Mouse (Mus musculus): ENCODE data around the gene Gna15. TPM values are rescaled to one million over a fixed set of nuclear protein-coding genes. Genes with fewer than 3 reads are reported as not detected.

The Gna15 gene
- total and polyA plus RNA-seq, 3 experiments, result 1.1 to 1.5 (median 1.2) TPM

DNA sequence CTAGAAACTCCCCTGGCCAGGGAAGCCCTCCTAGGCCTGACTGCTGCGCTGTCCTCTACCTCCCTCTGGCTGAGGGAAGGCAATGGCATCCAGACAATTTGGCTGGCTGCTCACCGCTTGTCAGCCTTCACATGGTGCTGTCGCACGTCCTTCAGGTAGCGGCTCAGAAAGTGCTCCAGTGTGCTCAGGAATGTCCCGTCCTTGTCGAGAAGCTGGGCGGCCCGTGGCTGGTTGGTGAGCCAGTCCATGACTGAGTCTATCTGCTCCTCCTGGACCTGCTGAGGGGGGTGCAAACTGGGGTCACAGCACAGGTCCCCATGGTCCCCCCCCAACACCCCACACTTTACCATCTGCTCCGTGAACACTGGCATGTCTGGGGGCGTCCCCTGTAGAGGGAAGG, 35.9 kb downstream of the Gna15 start:
- no peaks in the 10 kb centered on the region for H3K36me3 ChIP-seq (ENCODE audit: control insufficient read depth, insufficient read depth, low read length)
- intact Hi-C loops (cut with DNase I), result no loop called here
- H3K27ac ChIP-seq, result no peak overlapping the region
- H3K9ac ChIP-seq (ENCODE audit: low read depth, low read length), result no peak overlapping the region
- H3K79me2 ChIP-seq (replicated peaks; ENCODE audit: control insufficient read depth, insufficient read depth, low read length), result no peaks in the 10 kb centered on the region
- no peaks in the 10 kb centered on the region for H3K27me3 ChIP-seq (ENCODE audit: control insufficient read depth, insufficient read depth, low read length)
- H3K4me3 ChIP-seq, result no peak overlapping the region
- peak; percentile 27 for TF ChIP-seq CTCF (IDR thresholded peaks at IDR 0.05)
- TF ChIP-seq EP300 (IDR thresholded peaks at IDR 0.05; ENCODE audit: insufficient read depth, low read depth, low read length), result no peak
- no peak for TF ChIP-seq POLR2A (IDR thresholded peaks at IDR 0.05; ENCODE audit: insufficient read depth, low read depth, low read length)
- H3K4me1 ChIP-seq (ENCODE audit: control insufficient read depth, insufficient read depth, low read length), result no peaks in the 10 kb centered on the region; the same call in 1 of the 2 replicates
- DNase-seq, result peak in 1 of 2 experiments; percentile 23
- 74% methylated on average over 11 of the region's 11 CpGs for WGBS

DNA sequence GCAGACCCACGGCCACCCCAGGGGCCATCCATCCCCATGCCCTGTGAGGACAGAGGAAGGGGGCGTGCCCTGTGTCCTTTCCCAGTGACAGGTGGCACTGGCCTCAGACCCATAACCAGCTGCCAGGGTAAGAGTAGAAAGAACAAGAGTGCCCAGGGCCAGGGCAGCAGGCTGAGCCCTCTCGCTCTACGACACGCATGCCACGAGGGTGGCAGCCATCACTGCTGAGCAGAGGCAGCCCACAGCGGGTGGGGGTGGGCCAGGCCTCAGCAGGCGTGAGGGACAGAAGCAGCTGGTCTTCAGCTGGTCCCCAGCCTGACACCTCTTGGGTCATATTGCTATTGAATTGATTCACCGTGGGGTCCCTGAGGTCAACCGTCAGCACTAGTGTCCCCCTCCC, 37.5 kb downstream of the Gna15 start:
- no peak overlapping the region for H3K9ac ChIP-seq (ENCODE audit: low read depth, low read length)
- no peak overlapping the region for H3K27ac ChIP-seq
- H3K4me1 ChIP-seq (ENCODE audit: control insufficient read depth, insufficient read depth, low read length), result peaks cover 3% of the 10 kb centered on the region; the same call in 1 of the 2 replicates
- DNase-seq, result no peak
- H3K79me2 ChIP-seq (replicated peaks; ENCODE audit: control insufficient read depth, insufficient read depth, low read length), result no peaks in the 10 kb centered on the region
- intact Hi-C loops (cut with DNase I), result no loop called here
- H3K27me3 ChIP-seq (ENCODE audit: control insufficient read depth, insufficient read depth, low read length), result no peaks in the 10 kb centered on the region
- WGBS, result 92% methylated on average over 10 of the region's 10 CpGs
- H3K36me3 ChIP-seq (ENCODE audit: control insufficient read depth, insufficient read depth, low read length), result no peaks in the 10 kb centered on the region
- no peak overlapping the region for H3K4me3 ChIP-seq
- TF ChIP-seq EP300 (IDR thresholded peaks at IDR 0.05; ENCODE audit: insufficient read depth, low read depth, low read length), result no peak

DNA sequence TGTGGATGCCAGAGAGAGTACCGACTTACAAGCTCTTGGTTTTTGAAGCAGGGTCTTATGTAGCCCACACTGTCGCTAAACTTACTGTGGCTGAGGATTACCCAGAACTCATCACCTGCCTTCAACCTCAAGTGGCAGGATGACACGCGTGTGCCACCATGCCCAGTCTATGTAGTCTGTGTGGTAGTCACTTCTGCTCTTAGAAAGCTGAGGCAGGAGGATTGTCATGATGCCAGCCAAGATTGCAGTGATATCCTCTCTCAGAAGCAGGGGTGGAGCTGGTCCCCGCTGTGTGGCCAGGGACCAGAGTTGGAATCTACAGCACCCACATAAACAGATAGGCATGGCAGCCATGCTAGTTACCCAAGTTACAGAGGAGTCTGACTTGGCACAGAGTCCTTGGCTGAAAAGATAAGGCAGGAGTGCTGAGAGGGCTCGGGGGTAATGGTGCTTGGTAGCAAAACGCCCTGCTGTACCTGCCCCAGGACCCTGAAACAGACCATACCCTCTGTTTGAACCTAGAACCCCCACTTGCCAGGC, 38.5 kb downstream of the Gna15 start:
- no peak for DNase-seq
- H3K79me2 ChIP-seq (replicated peaks; ENCODE audit: control insufficient read depth, insufficient read depth, low read length), result no peaks in the 10 kb centered on the region
- H3K4me3 ChIP-seq, result no peak overlapping the region
- no peaks in the 10 kb centered on the region for H3K27me3 ChIP-seq (ENCODE audit: control insufficient read depth, insufficient read depth, low read length)
- no peak overlapping the region for H3K27ac ChIP-seq
- 55% methylated on average over 7 of the region's 7 CpGs for WGBS
- peaks cover 3% of the 10 kb centered on the region; the same call in 1 of the 2 replicates for H3K4me1 ChIP-seq (ENCODE audit: control insufficient read depth, insufficient read depth, low read length)
- intact Hi-C loops (cut with DNase I), result no loop called here
- no peaks in the 10 kb centered on the region for H3K36me3 ChIP-seq (ENCODE audit: control insufficient read depth, insufficient read depth, low read length)
- TF ChIP-seq EP300 (IDR thresholded peaks at IDR 0.05; ENCODE audit: insufficient read depth, low read depth, low read length) (no peak), CTCF (IDR thresholded peaks at IDR 0.05) (no peak), POLR2A (IDR thresholded peaks at IDR 0.05; ENCODE audit: insufficient read depth, low read depth, low read length) (no peak)
- no peak overlapping the region for H3K9ac ChIP-seq (ENCODE audit: low read depth, low read length)

DNA sequence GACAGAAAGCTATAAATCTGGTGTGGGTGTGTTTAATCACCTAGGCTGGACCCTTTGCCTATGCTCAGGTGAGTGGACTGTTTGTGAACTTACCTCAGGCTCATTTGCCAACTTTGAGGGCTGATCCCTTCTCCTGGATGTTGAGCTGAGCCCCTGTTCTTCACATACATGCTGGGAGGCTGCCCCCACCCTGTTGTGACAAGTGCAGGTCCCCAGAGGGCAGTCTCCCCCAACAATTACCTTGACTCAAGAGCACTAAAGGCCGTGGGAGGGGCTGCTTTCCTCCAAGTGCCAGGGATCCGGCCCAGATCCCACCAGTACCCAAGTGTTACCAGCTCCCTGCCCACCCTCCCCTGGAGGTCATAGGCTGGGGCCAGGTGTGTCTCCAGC, 39.0 kb downstream of the Gna15 start:
- H3K79me2 ChIP-seq (replicated peaks; ENCODE audit: control insufficient read depth, insufficient read depth, low read length), result no peaks in the 10 kb centered on the region
- no peak for TF ChIP-seq POLR2A (IDR thresholded peaks at IDR 0.05; ENCODE audit: insufficient read depth, low read depth, low read length)
- TF ChIP-seq CTCF (IDR thresholded peaks at IDR 0.05), result peak; percentile 19; the same call in 1 of the 2 replicates
- no peak for DNase-seq
- no peak overlapping the region for H3K4me3 ChIP-seq
- 8% methylated on average over 2 of the region's 2 CpGs for WGBS
- no peak overlapping the region for H3K9ac ChIP-seq (ENCODE audit: low read depth, low read length)
- no peaks in the 10 kb centered on the region for H3K27me3 ChIP-seq (ENCODE audit: control insufficient read depth, insufficient read depth, low read length)
- no peak overlapping the region for H3K27ac ChIP-seq
- H3K4me1 ChIP-seq (ENCODE audit: control insufficient read depth, insufficient read depth, low read length), result peaks cover 3% of the 10 kb centered on the region; the same call in 1 of the 2 replicates
- H3K36me3 ChIP-seq (ENCODE audit: control insufficient read depth, insufficient read depth, low read length), result no peaks in the 10 kb centered on the region
- intact Hi-C loops (cut with DNase I), result no loop called here

DNA sequence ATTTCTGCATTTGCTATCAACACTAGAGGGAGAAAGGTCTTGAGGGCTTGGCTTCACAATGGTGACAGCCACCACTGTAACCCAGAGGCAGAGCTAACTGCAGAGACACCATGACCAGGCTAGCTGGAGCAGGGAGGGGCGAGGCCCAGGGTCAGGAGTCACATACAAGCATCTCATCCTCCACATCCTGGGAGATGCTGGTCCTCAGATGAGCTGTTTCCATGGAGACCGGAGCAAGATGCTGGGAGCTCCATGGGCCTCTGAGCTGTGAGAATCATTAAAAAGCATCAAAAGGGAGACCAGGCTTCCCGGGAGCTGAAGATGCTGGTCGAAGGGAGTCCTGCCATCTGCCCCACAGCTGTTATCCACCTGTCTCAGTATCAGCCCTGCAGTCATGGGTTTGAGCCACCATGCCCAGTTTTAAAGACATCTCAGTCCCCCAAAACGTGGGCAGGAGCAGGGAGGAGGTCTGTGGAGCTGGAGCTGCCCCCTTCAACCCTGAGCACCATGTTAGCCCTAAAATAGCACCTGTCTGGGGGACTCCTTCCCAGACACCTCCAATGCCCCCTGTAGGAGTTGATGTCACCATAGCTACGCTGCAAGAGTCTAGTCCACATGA, 39.5 kb downstream of the Gna15 start:
- H3K27me3 ChIP-seq (ENCODE audit: control insufficient read depth, insufficient read depth, low read length), result no peaks in the 10 kb centered on the region
- peak in 1 of 2 experiments; percentile 18 for DNase-seq
- peaks cover 3% of the 10 kb centered on the region; the same call in 1 of the 2 replicates for H3K4me1 ChIP-seq (ENCODE audit: control insufficient read depth, insufficient read depth, low read length)
- no peaks in the 10 kb centered on the region for H3K79me2 ChIP-seq (replicated peaks; ENCODE audit: control insufficient read depth, insufficient read depth, low read length)
- no peak overlapping the region for H3K27ac ChIP-seq
- no peaks in the 10 kb centered on the region for H3K36me3 ChIP-seq (ENCODE audit: control insufficient read depth, insufficient read depth, low read length)
- 67% methylated on average over 6 of the region's 6 CpGs for WGBS
- no peak for TF ChIP-seq EP300 (IDR thresholded peaks at IDR 0.05; ENCODE audit: insufficient read depth, low read depth, low read length)
- TF ChIP-seq POLR2A (IDR thresholded peaks at IDR 0.05; ENCODE audit: insufficient read depth, low read depth, low read length), result no peak
- TF ChIP-seq CTCF (IDR thresholded peaks at IDR 0.05), result no peak
- no peak overlapping the region for H3K9ac ChIP-seq (ENCODE audit: low read depth, low read length)
- intact Hi-C loops (cut with DNase I), result no loop called here
- no peak overlapping the region for H3K4me3 ChIP-seq

DNA sequence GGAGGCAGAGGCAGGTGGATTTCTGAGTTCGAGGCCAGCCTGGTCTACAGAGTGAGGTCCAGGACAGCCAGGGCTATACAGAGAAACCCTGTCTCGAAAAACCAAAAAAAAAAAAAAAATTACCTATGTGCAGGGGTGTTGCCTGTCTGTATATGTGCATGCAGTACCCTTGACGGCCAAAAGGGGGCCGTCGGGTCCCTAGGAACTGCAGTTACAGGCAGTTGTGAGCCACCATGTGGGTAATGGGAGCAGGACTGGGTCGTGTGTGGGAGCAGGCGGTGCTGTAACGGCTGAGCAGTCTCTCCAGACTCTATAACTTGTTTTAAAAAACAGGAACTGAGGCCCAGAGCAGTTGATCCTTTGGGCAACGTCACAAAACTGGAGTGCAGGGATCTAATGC, 40.0 kb downstream of the Gna15 start:
- Histone ChIP-seq H3K36me3 (ENCODE audit: control insufficient read depth, insufficient read depth, low read length) (no peaks in the 10 kb centered on the region), H3K4me1 (ENCODE audit: control insufficient read depth, insufficient read depth, low read length) (peaks cover 3% of the 10 kb centered on the region; the same call in 1 of the 2 replicates), H3K27ac (no peak overlapping the region), H3K4me3 (no peak overlapping the region), H3K27me3 (ENCODE audit: control insufficient read depth, insufficient read depth, low read length) (no peaks in the 10 kb centered on the region), H3K9ac (ENCODE audit: low read depth, low read length) (no peak overlapping the region), H3K79me2 (replicated peaks; ENCODE audit: control insufficient read depth, insufficient read depth, low read length) (no peaks in the 10 kb centered on the region)
- TF ChIP-seq POLR2A (IDR thresholded peaks at IDR 0.05; ENCODE audit: insufficient read depth, low read depth, low read length) (no peak), CTCF (IDR thresholded peaks at IDR 0.05) (peak; percentile 59)
- DNase-seq, result no peak
- intact Hi-C loops (cut with DNase I), result no loop called here
- 18% methylated on average over 9 of the region's 9 CpGs for WGBS

Data from heart, adult 2 months (tissue).